Mouse (Mus musculus) bone marrow macrophage, adult 2 months (primary cell): ENCODE results near the gene Cyp11a1.

Experiments used
- CTCF ChIP-seq: IDR thresholded peaks from 2 replicates; pipeline ENCODE4 v1.5.1; 2012; ENCODE audit warnings: low read depth, mild to moderate bottlenecking, low read length, moderate library complexity
- POLR2A ChIP-seq: IDR thresholded peaks from 2 replicates; pipeline ENCODE4 v1.6.1; 2012; ENCODE audit warnings: mild to moderate bottlenecking, low read depth, low read length, borderline replicate concordance

DNA sequence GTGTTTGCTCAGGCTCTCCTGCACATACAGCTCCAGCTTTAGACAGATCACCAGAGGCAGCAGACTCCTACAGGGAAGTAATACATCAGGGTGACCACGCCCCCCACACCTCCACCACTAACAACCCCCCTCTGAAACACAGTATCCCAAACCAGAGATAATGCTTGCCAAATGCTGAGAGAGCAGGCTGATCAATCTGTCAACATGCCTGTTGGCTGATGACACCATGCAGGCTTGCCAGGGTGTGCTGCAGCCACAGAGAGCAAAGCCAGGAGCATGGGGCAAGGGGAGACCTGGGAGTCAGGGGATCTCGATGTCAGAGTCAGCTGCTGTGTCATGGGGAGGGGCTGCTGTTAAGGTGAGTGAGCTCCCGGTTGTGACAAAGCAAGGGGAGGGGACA lies 57.3 kb downstream of the Cyp11a1 start, which contains the start of gene Stra6:
- TF ChIP-seq CTCF (no peak), POLR2A (no peak)
